Mouse (Mus musculus) midbrain, embryonic 10.5 days (tissue): ENCODE measurements around the gene Spns3. TPM values are rescaled to one million over a fixed set of nuclear protein-coding genes. Genes with fewer than 3 reads are reported as not detected.

ENCODE experiments used
- DNase-seq: peaks from one replicate; pipeline ENCODE4 v3.0.0-alpha.2; 2017; ENCODE audit warnings: low spot score
- H3K27ac ChIP-seq: fragments of 300-500 bp; sonication (generic); replicated peaks from 2 replicates; pipeline ENCODE4 v1.5.1; 2016; ENCODE audit warnings: mild to moderate bottlenecking
- H3K27me3 ChIP-seq: fragments of 300-500 bp; sonication (generic); 2 replicates; pipeline ENCODE4 v1.6.1; 2016; ENCODE audit warnings: low read depth, mild to moderate bottlenecking; ENCODE audit not compliant: poor library complexity, severe bottlenecking
- H3K36me3 ChIP-seq: fragments of 300-500 bp; sonication (generic); 2 replicates; pipeline ENCODE4 v1.6.1; 2016; ENCODE audit warnings: mild to moderate bottlenecking, moderate library complexity
- H3K4me1 ChIP-seq: fragments of 300-500 bp; sonication (generic); 2 replicates; pipeline ENCODE4 v1.6.1; 2016
- H3K4me3 ChIP-seq: fragments of 300-500 bp; sonication (generic); 2 replicates; pipeline ENCODE4 v1.5.1; 2016; ENCODE audit warnings: mild to moderate bottlenecking, moderate library complexity
- H3K9me3 ChIP-seq: fragments of 300-500 bp; sonication (generic); replicated peaks from 2 replicates; pipeline ENCODE4 v1.6.1; 2016; ENCODE audit warnings: mild to moderate bottlenecking
- WGBS: fragments of 180-500 bp; shearing (Covaris S2); methylation state at CpG from one replicate; pipeline ENCODE4 v1.1.7; 2016; 5-methylcytosine and 5-hydroxymethylcytosine counted together
- polyA plus RNA-seq: library from polyadenylated mRNA; unstranded; fragments of >200 nt; fragmentation: Nextera tagmentation; extraction: Ambion mirVana; gene quantifications from 2 replicates; pipeline ENCODE4 v1.2.1, GENCODE M21; 2016

Spns3 gene
- polyA plus RNA-seq, 1 experiment from 2014 or later: not detected

- no peaks in the 10 kb centered on the region for H3K9me3 ChIP-seq
- DNase-seq: no peak
Measured at GRCm38 (mm10) chr11:72447475-72447874, 102.8 kb downstream of the Spns3 start.

DNA sequence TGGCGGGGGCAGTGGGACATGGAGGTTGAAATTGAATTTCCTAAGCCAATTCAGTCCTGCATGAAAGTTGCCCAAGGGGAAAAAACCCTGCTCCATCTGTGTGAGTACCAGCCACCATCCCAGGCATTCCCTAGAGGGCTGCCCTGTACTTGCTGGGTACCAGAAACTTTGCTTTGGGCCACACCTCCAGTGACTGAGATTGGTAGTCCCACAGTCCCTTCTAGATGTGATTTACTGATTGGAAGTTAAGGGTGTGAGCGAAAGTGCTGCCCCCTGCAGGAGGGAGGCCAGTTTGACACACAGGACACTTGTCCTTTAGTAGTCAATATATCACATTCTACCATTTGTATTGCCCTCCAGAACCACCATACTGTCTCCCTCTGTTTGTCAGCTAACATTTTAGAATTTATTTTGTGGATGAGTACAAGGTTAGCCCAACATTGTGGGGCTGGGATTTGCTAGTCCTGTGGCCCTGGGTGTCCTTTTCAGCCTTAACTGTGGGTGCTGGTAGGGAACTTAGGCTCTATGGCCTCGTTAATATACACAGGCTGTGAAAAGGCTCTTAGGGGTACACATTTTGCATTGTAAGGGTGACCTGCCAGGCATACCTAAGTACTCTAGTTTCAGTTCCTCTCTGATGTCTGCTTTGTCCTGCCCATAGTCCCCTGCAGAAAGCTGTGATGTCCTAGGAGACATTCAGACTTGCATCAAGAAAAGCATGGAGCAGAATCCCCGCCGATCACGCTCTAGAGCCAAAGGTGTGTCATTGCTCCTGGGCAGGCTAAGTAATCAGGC is 103.8 kb downstream of the Spns3 start:
- Histone ChIP-seq H3K27ac (no peak overlapping the region), H3K4me1 (peaks cover 16% of the 10 kb centered on the region), H3K9me3 (no peaks in the 10 kb centered on the region), H3K4me3 (no peak overlapping the region), H3K27me3 (no peaks in the 10 kb centered on the region), H3K36me3 (peaks cover 95% of the 10 kb centered on the region)
- DNase-seq: peak; percentile 49
- 91% methylated on average over 6 of the region's 6 CpGs for WGBS

More at GRCm38 (mm10) chr11:72447475-72447874, 102.8 kb downstream of the Spns3 start:
- Histone ChIP-seq H3K36me3 (peaks cover 100% of the 10 kb centered on the region), H3K4me3 (no peak overlapping the region), H3K27ac (no peak overlapping the region), H3K27me3 (no peaks in the 10 kb centered on the region), H3K4me1 (peaks cover 6% of the 10 kb centered on the region)
- WGBS: 89% methylated on average over 8 of the region's 8 CpGs

Other genes with a start within 250 kb of the Spns3 start
- gene Xaf1, start 248.9 kb downstream of the Spns3 start, polyA plus RNA-seq: 1.5 and 2.5 TPM in 2 replicates
- not detected in 2 replicates for gene Fbxo39, start 236.1 kb downstream of the Spns3 start, polyA plus RNA-seq
- 6.1 and 6.8 TPM in 2 replicates for gene Tekt1, start 188.1 kb downstream of the Spns3 start, polyA plus RNA-seq
- 10.1 and 13.1 TPM in 2 replicates for gene Smtnl2, start 138.8 kb downstream of the Spns3 start, polyA plus RNA-seq
- gene Ggt6, start 115.0 kb downstream of the Spns3 start, polyA plus RNA-seq: not detected in 2 replicates
- 192 and 236 TPM in 2 replicates for gene Mybbp1a, start 109.2 kb downstream of the Spns3 start, polyA plus RNA-seq
- gene Spns2, start 60.6 kb downstream of the Spns3 start, polyA plus RNA-seq: 2.1 and 2.9 TPM in 2 replicates
- 90.6 and 94.0 TPM in 2 replicates for gene Ube2g1, start 56.8 kb upstream of the Spns3 start, polyA plus RNA-seq
- 24.6 and 29.9 TPM in 2 replicates for gene Ankfy1, start 139.5 kb upstream of the Spns3 start, polyA plus RNA-seq
- 5.1 and 5.2 TPM in 2 replicates for gene Cyb5d2, start 245.6 kb upstream of the Spns3 start, polyA plus RNA-seq
- gene Zzef1, start 245.7 kb upstream of the Spns3 start, polyA plus RNA-seq: 5.5 and 7.4 TPM in 2 replicates